Mouse (Mus musculus) kidney, adult 8-10 months (tissue): ENCODE data around the gene Nlgn2.

Source experiments
- DNase-seq, 2 experiments: peaks; one replicate each; pipeline ENCODE4 v3.0.0; 2022

The Nlgn2 gene

DNA sequence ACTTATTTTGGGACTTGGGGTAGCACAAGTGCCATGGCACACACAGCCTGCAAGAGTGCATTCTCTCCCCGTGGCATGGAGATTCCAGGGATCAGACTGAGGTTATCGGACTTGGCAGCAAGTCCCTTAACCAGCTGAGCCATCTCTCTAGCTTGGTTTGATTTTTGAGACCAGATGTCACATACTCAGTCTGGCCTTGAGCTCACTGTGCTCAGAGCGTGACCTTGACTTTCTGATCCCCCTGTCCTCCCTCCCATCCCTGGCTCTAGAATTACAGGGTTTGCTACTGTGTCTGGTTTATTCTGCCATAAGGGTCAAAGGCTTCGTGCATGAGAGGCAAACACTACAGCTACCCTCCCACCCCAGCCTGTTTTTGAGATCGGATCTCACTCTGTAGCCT, 48.2 kb downstream of the Nlgn2 start:
- no peak for DNase-seq

- DNase-seq: no peak
Measured at GRCm38 (mm10) chr11:69787306-69787705, 50.3 kb downstream of the Nlgn2 start.

GRCm38 (mm10) chr11:69784793-69785272, 52.8 kb downstream of the Nlgn2 start:
- DNase-seq: peak in 1 of 2 experiments; percentile 42

- no peak for DNase-seq
Measured at GRCm38 (mm10) chr11:69781828-69782227, 55.8 kb downstream of the Nlgn2 start.

DNA sequence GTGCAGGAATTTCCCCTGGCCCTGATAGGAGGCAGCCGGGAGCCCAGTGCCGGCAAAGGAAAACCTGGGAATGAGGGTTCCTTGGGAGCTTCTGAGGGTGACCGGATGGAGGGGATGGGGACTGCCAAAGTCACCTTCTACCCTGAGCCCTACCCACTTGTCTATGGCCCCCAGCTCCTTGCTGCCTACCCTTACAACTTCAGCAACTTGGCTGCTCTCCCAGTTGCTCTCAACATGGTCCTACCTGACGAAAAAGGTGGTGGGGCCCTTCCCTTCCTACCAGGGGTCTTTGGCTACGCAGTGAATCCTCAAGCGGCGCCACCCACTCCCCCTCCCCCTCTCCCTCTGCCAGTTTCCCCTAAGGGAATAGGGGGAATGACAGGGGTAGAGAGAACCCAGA, 58.6 kb downstream of the Nlgn2 start:
- DNase-seq: no peak

DNA sequence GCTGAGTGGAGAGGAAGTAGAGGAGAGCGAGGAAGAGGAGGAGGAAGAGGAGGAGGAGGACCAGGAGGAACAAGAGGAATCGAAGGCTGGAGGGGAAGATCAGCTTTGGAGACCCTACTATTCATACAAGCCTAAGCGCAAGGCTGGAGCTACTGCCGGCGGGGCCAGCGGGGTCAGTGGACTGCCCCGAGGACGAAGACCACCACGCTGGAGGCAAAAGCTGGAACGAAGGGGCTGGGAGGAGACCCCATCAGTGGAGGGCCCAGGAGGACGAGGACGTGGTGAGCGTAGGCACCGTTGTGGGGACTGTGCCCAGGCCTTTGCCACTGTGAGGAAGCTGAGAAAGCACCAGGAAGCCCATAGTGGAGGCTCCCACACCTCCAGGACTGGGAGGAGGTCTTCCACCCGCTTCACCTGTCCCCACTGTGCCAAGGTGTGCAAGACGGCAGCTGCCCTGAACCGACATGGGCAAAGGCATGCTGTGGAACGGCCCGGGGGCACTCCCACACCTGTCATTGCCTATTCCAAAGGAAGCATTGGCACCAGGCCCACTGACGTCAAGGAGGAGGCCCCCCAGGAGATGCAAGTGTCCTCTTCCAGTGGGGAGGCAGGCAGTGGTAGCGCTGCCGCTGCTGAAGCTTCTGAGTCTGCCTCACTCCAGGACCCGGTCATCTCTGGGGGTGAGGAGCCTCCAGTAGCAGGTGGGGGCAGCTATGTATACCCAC, 59.2 kb downstream of the Nlgn2 start:
- no peak for DNase-seq

- DNase-seq: no peak
Measured at GRCm38 (mm10) chr11:69777504-69778257, 59.9 kb downstream of the Nlgn2 start.

DNA sequence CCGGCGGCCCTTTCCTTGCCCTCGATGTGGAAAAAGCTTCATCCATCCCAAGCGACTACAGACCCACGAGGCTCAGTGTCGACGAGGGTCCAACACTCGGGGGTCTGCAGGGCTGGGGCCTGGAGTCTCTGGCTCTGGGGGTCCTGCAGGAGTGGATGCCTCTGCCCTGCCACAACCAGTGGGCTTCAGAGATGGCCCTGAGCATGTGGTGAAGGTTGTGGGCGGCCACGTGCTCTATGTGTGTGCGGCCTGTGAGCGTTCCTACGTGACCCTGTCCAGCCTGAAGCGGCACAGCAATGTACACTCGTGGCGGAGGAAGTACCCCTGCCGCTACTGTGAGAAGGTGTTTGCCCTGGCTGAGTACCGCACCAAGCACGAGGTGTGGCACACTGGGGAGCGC, 61.1 kb downstream of the Nlgn2 start:
- no peak for DNase-seq

- DNase-seq: no peak
Measured at GRCm38 (mm10) chr11:69775716-69776115, 61.9 kb downstream of the Nlgn2 start.

DNA sequence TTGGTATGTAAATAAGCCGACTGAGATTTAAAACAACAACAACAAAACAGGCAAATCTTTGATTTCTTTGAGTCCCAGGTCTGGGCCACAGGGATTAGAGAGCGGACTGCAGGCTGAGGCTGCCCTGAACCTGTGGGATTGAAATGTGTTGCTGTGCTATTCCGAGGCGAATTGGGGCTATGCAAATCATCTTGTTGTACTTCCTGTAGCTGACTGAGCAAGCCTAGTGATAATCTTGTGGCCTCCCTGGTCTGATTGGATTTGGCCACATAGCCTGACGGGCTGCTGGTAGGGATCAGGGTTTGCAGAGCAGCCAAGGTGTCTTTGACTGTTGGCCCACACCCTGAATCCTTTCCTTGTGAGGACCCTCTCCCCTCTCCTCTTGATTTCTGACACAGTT, 62.6 kb downstream of the Nlgn2 start:
- DNase-seq: no peak
